Mouse (Mus musculus) C3H10T1/2 (cell line): ENCODE measurements around the gene Tgif1. TPM values are rescaled to one million over a fixed set of nuclear protein-coding genes. Genes with fewer than 3 reads are reported as not detected.

ENCODE experiments used
- polyA plus RNA-seq, 2 experiments: library from polyadenylated mRNA; unstranded; fragments of >200 nt; fragmentation: generic; extraction: Trizol; gene quantifications; one replicate each; pipeline ENCODE4 v1.2.1; 2012; ENCODE audit warnings: missing spikeins in 2 of 2

Tgif1 gene
- polyA plus RNA-seq: 10 to 100 TPM; 23.9 to 39.7 TPM

GRCm38 (mm10) chr17:70853436-70853905 lies at the start of gene Tgif1:
TSS of gene Tgif1 (minus strand) at chr17:70853546.

Other genes starting within 250 kb of the Tgif1 start
- gene Myom1, start 149.1 kb upstream of the Tgif1 start, polyA plus RNA-seq: 1 to 10 TPM in 1 of 2 experiments, under 1 TPM in 1; 0.08 to 1.3 TPM
- 100 to 1,000 TPM; 396 to 444 TPM for gene Myl12a, start 149.3 kb upstream of the Tgif1 start, polyA plus RNA-seq